Mouse (Mus musculus): Measurements from ENCODE around the gene Zfp866.

- TF ChIP-seq CTCF (IDR thresholded peaks at IDR 0.05; ENCODE audit: borderline replicate concordance, control insufficient read depth, extremely low read depth, insufficient read depth, low read length, poor library complexity): no peak
- TF ChIP-seq POLR2A (IDR thresholded peaks at IDR 0.05; ENCODE audit: control insufficient read depth, extremely low read depth, insufficient read depth, low read length, poor library complexity): no peak
These were observed 15.8 kb downstream of the Zfp866 start for GRCm38 (mm10) chr8:69775149-69775534.

All from thymus, adult 2 months (tissue).